Mouse (Mus musculus): ENCODE results near the gene Clec4d. TPM values are rescaled to one million over a fixed set of nuclear protein-coding genes. Genes with fewer than 3 reads are reported as not detected.
"Not testable (repeated sequence)": the region's sequence is repeated elsewhere in the genome, so short reads cannot be mapped to it uniquely, and the experiment has no call there.

Gene Clec4d
- polyA plus RNA-seq (2015; fragmentation: Nextera tagmentation; extraction: Ambion mirVana): not detected in 2 replicates

GRCm38 (mm10) chr6:123261555-123262161 is at the start of gene Clec4d:
Gene Clec4d, plus strand, starts transcription at chr6:123262111.
- H3K9ac ChIP-seq (replicated peaks; ENCODE audit: low read depth, low read length): no peak within 1 kb of the TSS
- H3K4me3 ChIP-seq (replicated peaks; ENCODE audit: low read length): no peak within 1 kb of the TSS
- H3K27ac ChIP-seq (ENCODE audit: low read length): no peak within 1 kb of the TSS
- no peaks in the 10 kb centered on the region for H3K4me1 ChIP-seq (replicated peaks; ENCODE audit: control insufficient read depth, insufficient read depth, low read length)
- no peaks in the 10 kb centered on the region for H3K9me3 ChIP-seq (ENCODE audit: control insufficient read depth, low read length)
- no peaks in the 10 kb centered on the region for H3K27me3 ChIP-seq (replicated peaks; ENCODE audit: control insufficient read depth, insufficient read depth, low read length)
- ATAC-seq: no peak
- no peaks in the 10 kb centered on the region for H3K36me3 ChIP-seq (ENCODE audit: control insufficient read depth, insufficient read depth)
- no peak within 1 kb of the TSS for H3K4me2 ChIP-seq (ENCODE audit: low read length)
- 78% methylated on average over 4 of the region's 4 CpGs for WGBS

DNA sequence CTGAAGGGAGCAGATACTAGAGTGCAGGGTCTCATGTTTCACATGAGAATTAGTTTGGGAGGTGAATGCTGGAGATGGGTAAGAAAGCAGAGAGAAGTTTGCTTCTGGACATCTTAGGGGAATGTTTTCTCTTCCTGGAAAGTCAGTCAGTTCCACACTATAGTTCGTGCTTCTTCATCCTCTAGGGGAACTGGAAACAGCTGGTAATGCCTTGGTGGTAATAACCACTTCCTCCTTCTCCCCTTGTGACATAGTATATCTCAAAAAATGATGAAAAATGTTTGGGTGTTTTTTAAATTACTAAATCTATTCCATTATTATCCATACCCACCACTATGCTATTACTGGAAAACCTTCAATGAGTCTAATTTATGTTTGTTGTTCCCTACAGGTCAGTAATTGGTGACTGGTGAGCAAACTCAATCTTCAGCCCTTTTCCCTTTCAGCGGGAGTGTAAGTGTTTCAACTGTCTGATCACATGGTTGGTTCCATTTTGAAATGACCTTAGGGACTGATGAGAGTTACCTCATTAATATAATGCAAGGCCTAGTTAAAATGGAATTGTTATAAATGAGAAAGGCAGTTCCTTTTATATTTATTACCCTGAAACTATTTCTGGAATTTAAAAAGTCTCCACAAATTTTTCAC is 34.3 kb upstream of the Clec4d start:
- H3K36me3 ChIP-seq (ENCODE audit: control insufficient read depth, insufficient read depth): no peaks in the 10 kb centered on the region

DNA sequence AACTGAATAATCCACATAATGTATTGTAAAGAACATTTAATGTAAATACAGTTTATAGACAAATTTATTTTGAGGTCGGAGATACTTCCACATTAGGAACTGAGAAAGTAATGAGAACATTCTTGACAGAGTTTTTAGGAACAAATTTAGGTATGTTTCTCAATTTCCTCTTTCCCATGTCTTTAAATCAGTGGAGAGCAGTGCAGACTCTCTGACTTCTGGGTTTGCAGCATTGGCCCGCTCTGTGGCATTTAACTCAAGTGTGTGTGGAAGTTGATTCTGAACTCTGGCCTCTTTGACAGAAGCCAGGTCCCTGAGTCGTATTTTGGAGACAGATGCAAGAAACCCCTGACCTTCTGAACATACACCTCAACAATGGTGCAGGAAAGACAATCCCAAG is 32.3 kb upstream of the Clec4d start, which contains the start of gene Clec4n:
Gene Clec4n (plus strand): TSS at position 200 of the 400 bp plus-strand sequence.
- ATAC-seq: no peak
- Histone ChIP-seq H3K9ac (replicated peaks; ENCODE audit: low read depth, low read length) (no peak within 1 kb of the TSS), H3K4me1 (replicated peaks; ENCODE audit: control insufficient read depth, insufficient read depth, low read length) (no peaks in the 10 kb centered on the region), H3K9me3 (ENCODE audit: control insufficient read depth, low read length) (no peaks in the 10 kb centered on the region), H3K27me3 (replicated peaks; ENCODE audit: control insufficient read depth, insufficient read depth, low read length) (no peaks in the 10 kb centered on the region), H3K27ac (ENCODE audit: low read length) (no peak within 1 kb of the TSS), H3K36me3 (ENCODE audit: control insufficient read depth, insufficient read depth) (no peaks in the 10 kb centered on the region), H3K4me2 (ENCODE audit: low read length) (no peak within 1 kb of the TSS), H3K4me3 (replicated peaks; ENCODE audit: low read length) (no peak within 1 kb of the TSS)
- 78% methylated on average over 3 of the region's 3 CpGs for WGBS

More for the DNA sequence above, 34.3 kb upstream of the Clec4d start:
- ATAC-seq: no peak
- H3K4me2 ChIP-seq (ENCODE audit: low read length): no peak overlapping the region
- 68% methylated on average over 2 of the region's 2 CpGs for WGBS
- no peaks in the 10 kb centered on the region for H3K4me1 ChIP-seq (replicated peaks; ENCODE audit: control insufficient read depth, insufficient read depth, low read length)
- H3K9me3 ChIP-seq (ENCODE audit: control insufficient read depth, low read length): no peaks in the 10 kb centered on the region; the same call in 1 of the 2 replicates
- no peaks in the 10 kb centered on the region for H3K27me3 ChIP-seq (replicated peaks; ENCODE audit: control insufficient read depth, insufficient read depth, low read length)
- H3K27ac ChIP-seq (ENCODE audit: low read length): no peak overlapping the region
- H3K9ac ChIP-seq (replicated peaks; ENCODE audit: low read depth, low read length): no peak overlapping the region
- no peak overlapping the region for H3K4me3 ChIP-seq (replicated peaks; ENCODE audit: low read length)

- no peaks in the 10 kb centered on the region for H3K4me1 ChIP-seq (replicated peaks; ENCODE audit: control insufficient read depth, insufficient read depth, low read length)
- H3K4me2 ChIP-seq (ENCODE audit: low read length): no peak overlapping the region
- WGBS: 68% methylated on average over 2 of the region's 2 CpGs
- no peak overlapping the region for H3K27ac ChIP-seq (ENCODE audit: low read length)
- H3K9ac ChIP-seq (replicated peaks; ENCODE audit: low read depth, low read length): no peak overlapping the region
- H3K9me3 ChIP-seq (ENCODE audit: control insufficient read depth, low read length): no peaks in the 10 kb centered on the region
- ATAC-seq: no peak
- no peaks in the 10 kb centered on the region for H3K36me3 ChIP-seq (ENCODE audit: control insufficient read depth, insufficient read depth)
- H3K4me3 ChIP-seq (replicated peaks; ENCODE audit: low read length): no peak overlapping the region
- H3K27me3 ChIP-seq (replicated peaks; ENCODE audit: control insufficient read depth, insufficient read depth, low read length): no peaks in the 10 kb centered on the region
These were observed 30.8 kb upstream of the Clec4d start for GRCm38 (mm10) chr6:123231149-123231548.

- Histone ChIP-seq H3K4me1 (replicated peaks; ENCODE audit: control insufficient read depth, insufficient read depth, low read length) (no peaks in the 10 kb centered on the region), H3K9ac (replicated peaks; ENCODE audit: low read depth, low read length) (no peak overlapping the region), H3K27ac (ENCODE audit: low read length) (no peak overlapping the region), H3K9me3 (ENCODE audit: control insufficient read depth, low read length) (no peaks in the 10 kb centered on the region), H3K4me3 (replicated peaks; ENCODE audit: low read length) (no peak overlapping the region), H3K36me3 (ENCODE audit: control insufficient read depth, insufficient read depth) (no peaks in the 10 kb centered on the region), H3K27me3 (replicated peaks; ENCODE audit: control insufficient read depth, insufficient read depth, low read length) (no peaks in the 10 kb centered on the region), H3K4me2 (ENCODE audit: low read length) (no peak overlapping the region)
- no peak for ATAC-seq
These were observed 24.3 kb upstream of the Clec4d start for GRCm38 (mm10) chr6:123237582-123237981.

GRCm38 (mm10) chr6:123244201-123244600 is 17.7 kb upstream of the Clec4d start:
- H3K9me3 ChIP-seq (ENCODE audit: control insufficient read depth, low read length): no peaks in the 10 kb centered on the region
- H3K4me1 ChIP-seq (replicated peaks; ENCODE audit: control insufficient read depth, insufficient read depth, low read length): no peaks in the 10 kb centered on the region
- H3K27ac ChIP-seq (ENCODE audit: low read length): no peak overlapping the region
- H3K4me2 ChIP-seq (ENCODE audit: low read length): no peak overlapping the region
- no peaks in the 10 kb centered on the region for H3K36me3 ChIP-seq (ENCODE audit: control insufficient read depth, insufficient read depth)
- no peak overlapping the region for H3K4me3 ChIP-seq (replicated peaks; ENCODE audit: low read length)
- WGBS: 86% methylated on average over 5 of the region's 5 CpGs
- H3K9ac ChIP-seq (replicated peaks; ENCODE audit: low read depth, low read length): no peak overlapping the region
- no peaks in the 10 kb centered on the region for H3K27me3 ChIP-seq (replicated peaks; ENCODE audit: control insufficient read depth, insufficient read depth, low read length)
- no peak for ATAC-seq

- 87% methylated on average over 2 of the region's 2 CpGs for WGBS
- H3K9me3 ChIP-seq (ENCODE audit: control insufficient read depth, low read length); H3K4me3 ChIP-seq (replicated peaks; ENCODE audit: low read length); H3K4me2 ChIP-seq (ENCODE audit: low read length); H3K27ac ChIP-seq (ENCODE audit: low read length); ATAC-seq; H3K4me1 ChIP-seq (replicated peaks; ENCODE audit: control insufficient read depth, insufficient read depth, low read length); H3K9ac ChIP-seq (replicated peaks; ENCODE audit: low read depth, low read length); H3K36me3 ChIP-seq (ENCODE audit: control insufficient read depth, insufficient read depth); H3K27me3 ChIP-seq (replicated peaks; ENCODE audit: control insufficient read depth, insufficient read depth, low read length): not testable (repeated sequence)
These were observed 13.0 kb upstream of the Clec4d start for GRCm38 (mm10) chr6:123248862-123249261.

GRCm38 (mm10) chr6:123252735-123253134 is 9.2 kb upstream of the Clec4d start:
- Histone ChIP-seq H3K36me3 (ENCODE audit: control insufficient read depth, insufficient read depth) (no peaks in the 10 kb centered on the region), H3K27ac (ENCODE audit: low read length) (no peak overlapping the region), H3K4me3 (replicated peaks; ENCODE audit: low read length) (no peak overlapping the region), H3K4me1 (replicated peaks; ENCODE audit: control insufficient read depth, insufficient read depth, low read length) (no peaks in the 10 kb centered on the region), H3K9me3 (ENCODE audit: control insufficient read depth, low read length) (no peaks in the 10 kb centered on the region), H3K27me3 (replicated peaks; ENCODE audit: control insufficient read depth, insufficient read depth, low read length) (no peaks in the 10 kb centered on the region), H3K9ac (replicated peaks; ENCODE audit: low read depth, low read length) (no peak overlapping the region), H3K4me2 (ENCODE audit: low read length) (no peak overlapping the region)
- ATAC-seq: no peak

DNA sequence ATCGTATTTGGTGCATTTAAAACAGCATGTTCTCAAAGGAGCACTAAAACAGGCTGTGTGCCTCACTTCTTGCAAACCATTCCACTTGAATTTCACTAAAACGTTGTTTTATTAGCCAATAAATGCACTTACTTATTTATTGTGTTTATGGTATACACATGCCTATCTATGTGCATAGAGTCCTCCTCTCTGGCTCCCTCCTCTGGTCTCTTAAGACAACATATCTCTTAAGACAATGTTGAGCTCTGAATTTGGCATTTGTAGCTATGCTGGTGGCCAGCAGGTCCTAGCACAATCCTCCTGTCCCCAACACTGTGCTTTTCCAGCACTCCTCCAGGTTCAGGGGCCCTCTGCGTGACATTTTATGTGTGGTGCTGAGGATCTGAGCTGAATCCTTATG is 3.0 kb upstream of the Clec4d start:
- Histone ChIP-seq H3K9ac (replicated peaks; ENCODE audit: low read depth, low read length) (no peak overlapping the region), H3K27me3 (replicated peaks; ENCODE audit: control insufficient read depth, insufficient read depth, low read length) (no peaks in the 10 kb centered on the region), H3K36me3 (ENCODE audit: control insufficient read depth, insufficient read depth) (no peaks in the 10 kb centered on the region), H3K27ac (ENCODE audit: low read length) (no peak overlapping the region), H3K4me3 (replicated peaks; ENCODE audit: low read length) (no peak overlapping the region), H3K4me1 (replicated peaks; ENCODE audit: control insufficient read depth, insufficient read depth, low read length) (no peaks in the 10 kb centered on the region), H3K4me2 (ENCODE audit: low read length) (no peak overlapping the region), H3K9me3 (ENCODE audit: control insufficient read depth, low read length) (no peaks in the 10 kb centered on the region)
- no peak for ATAC-seq
- 79% methylated on average over 3 of the region's 3 CpGs for WGBS
